Mouse (Mus musculus) hindbrain, embryonic 14.5 days (tissue): ENCODE results near the gene Arhgap10. TPM values are rescaled to one million over a fixed set of nuclear protein-coding genes. Genes with fewer than 3 reads are reported as not detected.
A peak's percentile ranks its signal among the peaks of the same experiment; 100 is the strongest.
"Not testable (repeated sequence)": the region's sequence is repeated elsewhere in the genome, so short reads cannot be mapped to it uniquely, and the experiment has no call there.

Experiments
- ATAC-seq: fragments of 200-750 bp; cut with Nextera tagmentation; 2 replicates; pipeline ENCODE4 v1.8.0; 2017; ENCODE audit warnings: moderate number of reproducible peaks, mild to moderate bottlenecking, moderate TSS enrichment, moderate library complexity; ENCODE audit not compliant: low FRiP score
- DNase-seq: peaks from one replicate; pipeline ENCODE4 v3.0.0-alpha.2; 2015; ENCODE audit warnings: low spot score
- H3K27ac ChIP-seq: fragments of 300-500 bp; sonication (generic); 2 replicates; pipeline ENCODE4 v1.5.1; 2014; ENCODE audit warnings: mild to moderate bottlenecking, moderate library complexity
- H3K27me3 ChIP-seq: fragments of 300-500 bp; sonication (generic); 2 replicates; pipeline ENCODE4 v1.6.1; 2014; ENCODE audit warnings: mild to moderate bottlenecking, low read length, mixed read lengths; ENCODE audit not compliant: control insufficient read depth, insufficient read depth
- H3K36me3 ChIP-seq: fragments of 300-500 bp; sonication (generic); replicated peaks from 2 replicates; pipeline ENCODE4 v1.6.1; 2014; ENCODE audit not compliant: control insufficient read depth, insufficient read depth
- H3K4me1 ChIP-seq: fragments of 300-500 bp; sonication (generic); replicated peaks from 2 replicates; pipeline ENCODE4 v1.6.1; 2014; ENCODE audit warnings: antibody characterized with exemption, low read length, mixed read lengths; ENCODE audit not compliant: control insufficient read depth, insufficient read depth
- H3K4me2 ChIP-seq: fragments of 300-500 bp; sonication (generic); replicated peaks from 2 replicates; pipeline ENCODE4 v1.6.1; 2014; ENCODE audit warnings: mild to moderate bottlenecking, moderate library complexity
- H3K4me3 ChIP-seq: fragments of 300-500 bp; sonication (generic); replicated peaks from 2 replicates; pipeline ENCODE4 v1.5.1; 2014; ENCODE audit warnings: mild to moderate bottlenecking, low read length
- H3K9ac ChIP-seq: fragments of 300-500 bp; sonication (generic); 2 replicates; pipeline ENCODE4 v1.6.1; 2014
- H3K9me3 ChIP-seq: fragments of 300-500 bp; sonication (generic); 2 replicates; pipeline ENCODE4 v1.6.1; 2016; ENCODE audit warnings: low read length; ENCODE audit not compliant: control insufficient read depth
- WGBS: fragments of 180-500 bp; shearing (Covaris S2); extraction: QIAGEN DNeasy Blood & Tissue Kit; methylation state at CpG from one replicate; pipeline ENCODE4 v1.1.7; 2014; 5-methylcytosine and 5-hydroxymethylcytosine counted together
- polyA plus RNA-seq: library from polyadenylated mRNA; unstranded; fragments of >200 nt; fragmentation: Nextera tagmentation; extraction: Ambion mirVana; gene quantifications from 2 replicates; pipeline ENCODE4 v1.2.1, GENCODE M21; 2014

Gene Arhgap10
- polyA plus RNA-seq, 1 experiment from 2014 or later, result 5.1 TPM

DNA sequence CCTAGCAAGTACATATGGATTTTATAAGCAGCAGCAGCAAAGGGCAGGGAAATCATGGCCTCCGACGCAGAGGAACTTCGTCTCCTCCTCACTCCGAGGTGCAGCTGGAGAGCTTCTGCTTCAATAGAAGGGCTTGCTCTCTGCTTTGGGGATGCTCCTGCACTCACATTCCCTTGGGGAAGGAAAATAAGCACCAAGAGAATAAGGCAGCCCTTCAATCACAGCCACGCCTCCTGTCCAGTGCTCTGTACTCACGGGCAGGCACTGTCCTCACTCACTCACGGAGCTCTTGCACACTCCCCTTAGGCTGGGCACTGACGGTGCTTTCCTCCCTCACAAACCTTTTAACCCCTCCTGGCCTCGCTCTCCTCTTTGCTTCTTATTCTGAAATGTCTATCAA lies 176.4 kb downstream of the Arhgap10 start:
- Histone ChIP-seq H3K4me1 (no peaks in the 10 kb centered on the region), H3K27me3 (no peaks in the 10 kb centered on the region), H3K27ac (no peak overlapping the region), H3K4me2 (no peak overlapping the region), H3K36me3 (no peaks in the 10 kb centered on the region), H3K9me3 (no peaks in the 10 kb centered on the region), H3K4me3 (no peak overlapping the region), H3K9ac (no peak overlapping the region)
- DNase-seq (no peak), ATAC-seq (no peak)
- WGBS, result 27% methylated on average over 9 of the region's 9 CpGs

DNA sequence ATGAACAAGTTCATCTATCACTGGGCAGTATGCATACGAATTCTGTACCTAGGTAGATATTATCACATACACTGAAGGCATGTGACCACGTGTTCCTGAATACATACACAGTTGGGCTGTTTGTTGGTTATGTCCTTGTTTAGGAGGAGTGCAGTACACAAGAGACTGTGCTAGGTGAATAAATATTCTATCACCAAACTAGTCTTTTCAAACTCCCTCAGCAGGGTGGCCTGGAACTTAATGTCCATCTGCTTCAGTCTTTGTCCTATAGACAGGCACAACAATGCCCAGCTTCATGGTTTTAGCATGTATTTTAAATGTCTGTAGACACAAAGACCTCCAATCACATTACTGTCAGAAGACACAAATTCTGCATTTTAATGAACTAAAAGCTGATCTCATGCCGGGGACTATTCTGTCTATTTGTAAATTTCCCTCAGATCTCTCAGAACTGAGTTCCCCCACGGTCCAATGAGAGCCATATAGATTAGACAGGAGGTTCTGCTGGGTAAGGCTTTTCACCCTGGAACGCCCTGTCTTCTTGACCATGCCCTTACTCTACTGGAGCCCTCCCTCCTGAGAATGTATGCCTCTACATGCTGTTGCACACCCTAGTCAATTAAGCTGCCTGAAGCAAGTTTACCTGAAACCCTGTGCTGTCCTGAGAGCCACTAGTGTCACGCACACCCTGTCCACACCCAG lies 177.6 kb downstream of the Arhgap10 start:
- H3K27ac ChIP-seq, result no peak overlapping the region
- H3K27me3 ChIP-seq, result no peaks in the 10 kb centered on the region
- 32% methylated on average over 6 of the region's 6 CpGs for WGBS
- H3K4me1 ChIP-seq, result no peaks in the 10 kb centered on the region
- peak; percentile 49; the same call in 1 of the 2 replicates for ATAC-seq
- H3K9ac ChIP-seq, result no peak overlapping the region
- H3K4me2 ChIP-seq, result no peak overlapping the region
- no peaks in the 10 kb centered on the region for H3K9me3 ChIP-seq
- no peaks in the 10 kb centered on the region for H3K36me3 ChIP-seq
- no peak overlapping the region for H3K4me3 ChIP-seq
- no peak for DNase-seq

DNA sequence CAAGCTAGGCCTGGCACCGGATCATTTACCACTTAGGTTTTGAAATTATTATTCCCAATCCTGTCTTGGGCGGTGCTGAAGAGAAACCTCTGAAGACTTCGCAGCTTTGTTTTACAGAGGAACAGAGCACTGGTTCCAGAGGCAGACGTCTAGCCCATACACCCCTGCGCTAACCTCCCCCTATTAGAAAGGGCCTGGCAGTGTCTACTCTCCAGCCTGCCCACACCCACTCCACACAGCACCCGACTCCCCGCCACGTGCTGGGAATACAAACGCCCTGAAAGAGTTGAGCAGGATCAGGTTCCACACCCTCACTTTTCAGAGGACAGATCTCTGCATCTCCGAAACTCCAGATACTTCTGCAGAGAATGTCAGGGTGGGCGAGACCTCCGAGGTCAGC lies 180.5 kb downstream of the Arhgap10 start:
- no peak overlapping the region for H3K4me2 ChIP-seq
- no peak overlapping the region for H3K9ac ChIP-seq
- H3K4me3 ChIP-seq, result no peak overlapping the region
- no peaks in the 10 kb centered on the region for H3K9me3 ChIP-seq
- DNase-seq (no peak), ATAC-seq (no peak)
- H3K27ac ChIP-seq, result no peak overlapping the region
- no peaks in the 10 kb centered on the region for H3K36me3 ChIP-seq
- no peaks in the 10 kb centered on the region for H3K4me1 ChIP-seq
- 70% methylated on average over 12 of the region's 12 CpGs for WGBS
- no peaks in the 10 kb centered on the region for H3K27me3 ChIP-seq

DNA sequence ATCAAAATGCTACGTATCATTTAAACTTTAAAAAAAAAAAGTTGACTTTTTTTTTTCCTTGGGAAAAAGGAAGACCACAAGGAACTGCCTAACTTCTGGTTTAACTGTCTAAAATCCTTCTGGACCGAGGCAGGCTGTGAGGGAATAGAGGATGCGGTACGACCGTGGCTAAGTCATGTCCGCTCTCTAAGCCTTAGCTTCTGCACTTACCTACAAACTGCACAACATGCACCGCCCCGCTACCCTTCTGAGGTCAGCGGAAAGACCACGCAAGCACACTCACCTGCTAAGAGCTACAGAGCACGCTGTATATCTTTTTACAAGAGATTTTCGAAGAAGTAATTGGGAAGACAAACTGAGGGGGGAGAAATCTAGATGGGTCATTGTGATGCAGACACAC lies 186.6 kb downstream of the Arhgap10 start:
- Histone ChIP-seq H3K9ac (no peak overlapping the region), H3K4me1 (no peaks in the 10 kb centered on the region), H3K27me3 (no peaks in the 10 kb centered on the region), H3K9me3 (no peaks in the 10 kb centered on the region), H3K27ac (no peak overlapping the region), H3K36me3 (no peaks in the 10 kb centered on the region), H3K4me3 (no peak overlapping the region), H3K4me2 (no peak overlapping the region)
- ATAC-seq, result no peak
- DNase-seq, result no peak
- WGBS, result 92% methylated on average over 12 of the region's 12 CpGs

DNA sequence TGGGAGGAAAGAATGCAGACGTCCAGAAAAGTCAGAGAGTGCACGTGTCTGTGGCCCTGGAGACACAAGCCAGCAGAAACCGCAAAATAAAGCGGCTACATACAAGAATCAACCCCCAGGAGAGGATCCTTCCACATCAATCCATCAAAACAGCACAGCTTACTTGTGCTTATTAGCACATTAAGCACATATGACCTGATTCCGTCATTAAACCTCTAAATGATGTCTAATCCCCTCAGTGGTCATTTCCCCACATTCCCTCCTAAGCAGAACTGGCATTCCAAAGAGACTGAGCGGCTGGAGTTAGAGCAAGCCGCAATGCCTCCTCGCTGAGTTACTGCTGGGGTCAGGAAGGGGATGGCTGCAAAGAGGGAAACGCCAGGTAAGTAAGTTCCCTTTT lies 187.4 kb downstream of the Arhgap10 start:
- Histone ChIP-seq H3K4me2 (no peak overlapping the region), H3K9ac (no peak overlapping the region), H3K27me3 (no peaks in the 10 kb centered on the region), H3K4me1 (no peaks in the 10 kb centered on the region), H3K9me3 (no peaks in the 10 kb centered on the region), H3K36me3 (no peaks in the 10 kb centered on the region), H3K27ac (no peak overlapping the region), H3K4me3 (no peak overlapping the region)
- DNase-seq (no peak), ATAC-seq (0 out of 2 replicates have a peak, but pooled peaks have one; percentile 29)
- 55% methylated on average over 9 of the region's 9 CpGs for WGBS

DNA sequence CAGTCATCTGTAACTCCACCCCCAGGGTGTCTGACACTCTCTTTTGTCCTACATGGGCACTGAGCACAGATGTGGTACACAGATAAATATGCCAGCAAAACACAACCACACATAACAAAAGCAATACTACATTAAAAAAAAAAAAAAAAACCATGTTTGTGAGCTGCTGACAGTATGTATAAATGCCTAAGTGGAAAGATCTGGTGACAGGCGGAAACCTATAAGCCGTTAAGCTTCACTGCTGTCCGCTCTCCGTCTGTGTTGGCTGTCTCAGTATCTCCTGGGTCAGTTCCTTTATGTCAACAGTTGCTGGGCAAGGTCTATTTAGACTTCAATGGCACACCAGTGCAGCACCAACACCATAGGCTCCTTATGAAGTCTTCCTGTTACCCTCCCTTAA lies 188.0 kb downstream of the Arhgap10 start:
- Histone ChIP-seq H3K36me3 (no peaks in the 10 kb centered on the region), H3K9me3 (no peaks in the 10 kb centered on the region), H3K9ac (no peak overlapping the region), H3K27me3 (no peaks in the 10 kb centered on the region), H3K4me2 (no peak overlapping the region), H3K4me3 (no peak overlapping the region), H3K27ac (no peak overlapping the region), H3K4me1 (no peaks in the 10 kb centered on the region)
- 74% methylated on average over 4 of the region's 4 CpGs for WGBS
- DNase-seq (no peak), ATAC-seq (no peak)

DNA sequence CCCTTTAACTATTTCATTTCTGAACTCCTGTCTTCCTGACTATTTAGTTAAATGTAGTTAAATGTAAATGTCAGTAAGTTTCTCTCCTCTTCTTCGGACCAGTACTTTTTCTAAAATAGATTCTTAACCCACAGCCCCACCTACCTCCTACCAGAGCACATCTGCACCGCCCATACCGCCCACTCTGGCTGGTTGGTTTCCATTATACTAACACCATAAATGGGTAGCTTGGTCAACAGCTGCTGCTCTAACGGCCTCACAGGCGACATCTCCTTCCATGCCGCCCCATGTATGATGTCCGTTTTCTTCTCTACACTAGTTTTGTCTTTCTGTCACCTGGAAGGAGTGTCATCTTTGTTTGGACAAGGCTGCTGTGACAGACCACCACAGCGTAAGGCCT lies 189.3 kb downstream of the Arhgap10 start:
- ATAC-seq (no peak), DNase-seq (no peak)
- H3K9ac ChIP-seq, result no peak overlapping the region
- WGBS, result 94% methylated on average over 8 of the region's 8 CpGs
- no peaks in the 10 kb centered on the region for H3K4me1 ChIP-seq
- no peaks in the 10 kb centered on the region for H3K27me3 ChIP-seq
- H3K4me3 ChIP-seq, result no peak overlapping the region
- H3K36me3 ChIP-seq, result no peaks in the 10 kb centered on the region
- no peak overlapping the region for H3K4me2 ChIP-seq
- no peak overlapping the region for H3K27ac ChIP-seq
- no peaks in the 10 kb centered on the region for H3K9me3 ChIP-seq

DNA sequence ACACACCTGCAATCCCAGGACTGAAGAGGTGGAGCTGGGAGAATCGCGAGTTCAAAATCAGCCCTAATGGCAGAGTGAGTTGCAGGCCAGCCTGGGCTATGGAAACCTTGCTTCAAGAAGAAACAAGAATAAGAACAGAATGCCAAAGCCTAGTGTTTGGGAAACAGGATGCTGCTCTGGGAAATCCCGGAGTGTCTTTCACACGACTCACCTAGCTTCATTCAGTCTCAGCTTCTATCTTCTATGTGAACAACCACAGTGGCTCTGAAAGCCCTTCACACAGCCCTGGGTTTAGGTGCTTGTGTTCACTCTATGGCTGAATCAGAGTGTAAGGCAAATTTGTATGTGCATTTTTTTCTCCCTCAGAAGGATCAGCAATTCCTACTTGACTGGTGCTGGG lies 190.4 kb downstream of the Arhgap10 start:
- H3K9me3 ChIP-seq, result no peaks in the 10 kb centered on the region
- no peak overlapping the region for H3K27ac ChIP-seq
- no peaks in the 10 kb centered on the region for H3K4me1 ChIP-seq
- no peaks in the 10 kb centered on the region for H3K36me3 ChIP-seq
- no peak overlapping the region for H3K4me2 ChIP-seq
- no peaks in the 10 kb centered on the region for H3K27me3 ChIP-seq
- ATAC-seq (no peak), DNase-seq (no peak)
- H3K9ac ChIP-seq, result no peak overlapping the region
- H3K4me3 ChIP-seq, result no peak overlapping the region
- whole genome bisulfite sequencing, result 92% methylated on average over 4 of the region's 4 CpGs

DNA sequence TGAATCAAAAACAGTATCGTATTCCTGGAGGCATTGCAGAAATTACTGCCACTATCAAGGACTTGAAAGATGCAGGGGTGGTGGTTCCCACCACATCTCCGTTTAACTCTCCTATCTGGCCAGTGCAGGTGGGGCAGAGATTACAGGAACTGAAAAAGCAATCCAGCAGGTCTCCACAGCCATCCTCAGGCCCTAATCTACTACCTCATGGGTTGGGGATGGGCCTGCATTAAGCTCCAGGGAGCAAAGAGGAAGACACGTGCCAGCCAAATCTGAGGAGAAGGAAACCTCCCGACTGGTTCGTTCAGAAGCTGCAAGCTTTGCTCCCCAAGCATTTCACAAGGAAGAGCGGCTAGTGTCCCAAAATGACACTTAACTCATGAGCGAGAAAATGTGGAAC lies 195.0 kb downstream of the Arhgap10 start:
- not testable (repeated sequence) for H3K4me1 ChIP-seq, H3K9me3 ChIP-seq, H3K9ac ChIP-seq, H3K36me3 ChIP-seq, ATAC-seq, H3K27ac ChIP-seq, H3K27me3 ChIP-seq, H3K4me3 ChIP-seq, H3K4me2 ChIP-seq, DNase-seq
- 89% methylated on average over 6 of the region's 7 CpGs for WGBS

DNA sequence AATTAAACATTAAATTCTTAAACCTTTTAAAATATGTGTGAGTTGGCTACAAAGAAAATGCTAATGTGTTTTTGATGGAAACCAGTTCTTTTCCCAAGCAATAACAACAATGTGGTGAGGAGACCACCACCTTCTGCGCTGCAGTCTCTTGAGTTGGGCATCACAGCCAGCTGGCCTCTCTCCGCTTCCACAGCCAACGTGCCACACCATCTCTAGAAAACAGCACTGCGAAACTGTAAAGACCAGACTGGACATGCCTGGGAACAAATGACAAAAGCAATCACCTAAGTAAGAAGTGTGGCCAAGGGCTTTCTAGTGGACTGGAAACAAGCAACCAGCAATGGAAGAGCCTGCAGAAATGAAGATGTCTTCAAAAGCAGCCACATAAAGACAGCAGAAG lies 195.9 kb downstream of the Arhgap10 start:
- Histone ChIP-seq H3K9ac (no peak overlapping the region), H3K4me3 (no peak overlapping the region), H3K4me2 (no peak overlapping the region), H3K27ac (no peak overlapping the region), H3K27me3 (no peaks in the 10 kb centered on the region), H3K36me3 (no peaks in the 10 kb centered on the region), H3K4me1 (no peaks in the 10 kb centered on the region), H3K9me3 (no peaks in the 10 kb centered on the region)
- ATAC-seq (no peak), DNase-seq (no peak)
- over 99% methylated on average over 4 of the region's 4 CpGs for WGBS
